Mouse (Mus musculus) ovary, postnatal 36 days (tissue): ENCODE data around the gene Kctd15.

ENCODE experiments used
- DNase-seq: peaks from one replicate; pipeline ENCODE4 v3.0.0; 2022; ENCODE audit warnings: low spot score, mixed read lengths

The Kctd15 gene

DNA sequence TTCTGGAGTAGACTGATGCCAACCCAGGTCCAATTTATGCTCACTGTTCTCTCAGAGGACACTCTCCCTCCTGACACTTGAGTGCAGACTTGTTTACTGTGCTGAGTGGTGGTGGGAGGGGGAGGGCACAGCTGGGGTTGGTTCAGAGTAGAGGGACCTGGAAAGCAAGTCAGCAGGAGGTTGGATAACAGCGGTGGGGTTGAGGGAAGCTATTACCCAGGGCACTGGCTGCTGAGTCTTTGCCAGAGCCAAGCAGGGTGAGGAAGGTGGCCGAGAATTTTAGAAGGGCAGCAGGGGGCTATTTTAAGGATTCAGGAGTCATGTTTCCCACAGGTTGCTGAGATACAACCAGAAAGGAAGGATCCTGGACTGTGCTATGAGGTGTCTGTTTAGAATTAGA, 36.1 kb downstream of the Kctd15 start:
- DNase-seq: no peak

DNA sequence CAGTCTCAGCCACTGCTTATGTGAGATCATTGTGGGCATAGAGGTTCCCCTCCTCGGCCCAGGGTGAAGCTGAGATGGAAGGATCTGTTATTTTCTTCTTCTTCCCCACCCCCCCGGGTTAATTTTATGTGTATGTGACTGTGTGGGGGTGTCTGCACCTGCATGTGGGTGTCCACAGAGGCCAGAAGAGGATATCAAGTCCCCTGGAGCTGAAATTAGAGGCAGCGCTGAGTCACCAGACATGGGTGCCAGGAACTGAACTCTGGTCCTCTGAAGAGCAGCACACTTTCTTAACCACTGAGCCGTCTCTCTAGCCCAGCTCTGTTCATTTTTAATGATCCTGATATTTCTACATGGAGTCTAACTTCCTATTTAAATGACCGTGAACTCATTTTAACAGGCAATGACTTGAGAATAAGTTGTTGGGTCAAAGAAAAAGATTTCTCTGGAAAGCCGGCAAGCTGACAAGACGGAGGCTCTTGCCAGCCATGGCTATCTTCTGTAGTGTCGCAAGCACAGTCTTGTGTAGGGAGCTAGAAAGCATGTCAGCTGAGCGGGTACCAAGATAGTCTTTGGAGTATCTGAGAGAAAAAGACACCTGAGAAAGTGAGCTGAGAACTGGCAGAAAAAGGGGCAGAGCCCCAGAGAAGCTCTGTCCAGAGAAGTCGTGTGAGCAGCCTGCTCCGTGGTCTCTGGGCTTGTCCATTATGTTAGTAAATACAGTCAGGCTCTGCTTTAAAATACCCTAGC, 38.2 kb downstream of the Kctd15 start:
- no peak for DNase-seq

DNA sequence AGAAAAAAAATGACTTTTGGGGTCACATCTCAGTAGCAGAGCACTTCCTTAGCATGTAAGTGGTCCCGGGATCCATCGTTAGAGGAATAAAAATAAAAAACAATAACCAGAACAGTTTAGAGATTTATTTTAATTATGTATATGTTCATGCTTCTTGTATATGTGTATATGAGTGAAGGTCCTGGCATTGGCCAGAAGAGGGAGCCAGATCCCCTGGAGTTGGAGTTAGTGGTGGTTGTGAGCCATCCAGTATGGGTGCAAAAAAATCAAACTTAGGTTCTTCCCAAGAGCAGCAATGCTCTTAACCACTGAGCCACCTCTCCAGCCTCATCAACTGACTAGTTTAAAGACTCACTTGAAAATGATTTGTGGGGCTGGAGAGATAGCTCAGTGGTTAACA, 40.3 kb downstream of the Kctd15 start:
- DNase-seq: no peak

DNA sequence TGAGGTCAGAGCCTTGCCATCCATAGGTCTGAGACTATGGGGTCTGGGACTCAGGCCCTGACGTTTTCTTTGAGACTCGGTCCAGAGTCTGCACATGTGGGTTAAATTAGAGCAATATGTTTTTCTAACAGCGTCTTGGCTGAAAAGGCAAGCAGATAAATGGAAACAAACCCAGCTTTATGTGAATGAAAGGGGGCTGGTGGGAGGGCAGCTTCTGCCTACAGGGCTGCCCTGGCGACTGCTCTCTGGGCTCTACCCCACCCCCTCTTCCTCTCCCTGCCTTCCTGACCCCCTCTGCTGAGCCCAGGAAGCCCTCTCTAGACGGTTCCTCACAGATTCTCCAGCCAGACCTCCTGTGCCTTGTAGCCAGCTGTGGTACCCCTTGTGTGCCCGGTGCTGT, 46.1 kb downstream of the Kctd15 start:
- DNase-seq: no peak

DNA sequence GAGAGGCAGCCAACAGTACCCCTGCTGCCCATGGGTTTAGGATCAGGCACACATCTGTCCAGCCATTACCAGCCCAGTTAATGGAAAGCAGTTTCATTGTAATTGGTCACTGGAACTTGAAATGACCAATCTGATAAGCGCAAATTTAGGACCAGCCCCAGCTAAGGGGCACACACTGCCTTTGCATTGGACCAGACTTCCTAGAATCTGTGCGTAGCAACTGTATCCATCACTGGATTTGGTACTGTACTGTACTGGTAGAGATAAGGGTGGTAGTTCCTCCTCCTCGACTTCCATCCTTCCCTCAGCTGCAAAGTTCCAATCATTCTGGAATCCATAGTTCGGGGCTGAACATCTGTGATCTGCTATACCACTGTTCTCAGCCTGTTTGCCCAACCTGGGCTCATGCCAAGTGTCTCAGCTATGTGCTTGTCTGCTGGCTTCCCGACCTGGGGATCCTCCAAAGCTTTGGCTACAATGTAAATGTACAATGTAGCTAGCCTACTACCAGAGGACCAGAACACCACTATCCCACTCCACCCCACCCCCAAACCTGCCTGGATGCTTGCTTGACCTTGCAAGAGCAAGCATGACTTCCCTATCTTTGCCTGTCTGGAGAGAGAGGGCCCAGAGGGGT, 49.1 kb downstream of the Kctd15 start:
- no peak for DNase-seq

DNA sequence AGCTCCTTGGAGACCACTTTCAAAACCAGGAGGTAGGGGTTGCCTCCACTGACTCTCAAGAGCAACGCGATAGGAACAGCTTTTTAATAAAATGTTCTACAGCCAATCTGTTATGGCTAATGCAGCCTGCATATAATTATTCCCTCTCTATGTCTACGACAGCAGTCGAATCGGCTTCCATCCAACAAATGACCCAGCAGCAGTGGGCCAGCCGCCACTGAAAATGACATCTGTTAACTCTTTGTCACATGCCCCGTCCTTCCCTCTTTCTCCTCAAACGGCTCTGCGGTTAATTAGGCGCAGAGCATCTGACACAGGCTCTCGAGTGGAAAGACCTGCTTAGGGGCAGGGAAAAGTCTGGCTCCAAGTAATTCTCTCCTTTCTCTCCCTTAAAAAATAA, 49.8 kb downstream of the Kctd15 start:
- DNase-seq: no peak

DNA sequence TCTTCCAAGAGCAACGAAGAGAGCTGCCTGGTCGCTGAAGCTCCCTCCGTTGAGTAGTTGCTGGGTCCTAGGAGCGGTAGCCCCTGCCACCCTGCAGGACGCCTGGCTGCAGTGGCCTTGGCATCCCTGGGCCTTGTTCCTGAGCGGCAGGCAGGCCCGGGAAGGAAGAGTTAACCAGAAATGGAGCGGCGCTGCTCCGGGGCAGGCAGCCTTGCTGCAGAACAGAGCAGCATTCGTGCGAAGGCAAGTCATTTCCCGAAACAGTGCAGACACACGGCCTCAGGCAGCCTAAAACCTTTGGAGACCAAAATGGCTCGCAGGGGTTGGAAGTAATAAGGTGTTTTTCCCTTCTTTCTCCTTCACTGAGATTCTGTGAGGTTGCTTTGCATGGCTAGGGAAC, 50.5 kb downstream of the Kctd15 start:
- no peak for DNase-seq

DNA sequence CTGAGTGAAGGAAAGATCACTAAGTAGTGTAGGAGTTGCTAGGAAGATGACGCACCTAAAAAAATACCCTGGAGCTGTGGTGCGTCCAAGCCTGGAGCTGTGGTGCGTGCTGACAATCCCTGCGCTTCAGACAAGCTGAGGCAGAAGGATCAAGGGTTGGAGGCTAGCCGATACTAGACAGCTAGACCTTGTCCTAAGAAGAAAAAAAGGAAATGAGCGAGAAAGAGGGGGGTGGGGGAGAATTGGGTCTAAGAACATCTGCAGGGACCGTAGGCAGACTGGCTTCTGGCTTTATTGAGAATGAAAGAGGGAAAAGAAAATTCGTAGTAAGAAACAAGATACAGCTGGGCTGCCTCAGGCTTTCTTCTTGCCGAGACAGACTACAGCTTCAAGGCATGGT, 58.0 kb downstream of the Kctd15 start:
- no peak for DNase-seq

DNA sequence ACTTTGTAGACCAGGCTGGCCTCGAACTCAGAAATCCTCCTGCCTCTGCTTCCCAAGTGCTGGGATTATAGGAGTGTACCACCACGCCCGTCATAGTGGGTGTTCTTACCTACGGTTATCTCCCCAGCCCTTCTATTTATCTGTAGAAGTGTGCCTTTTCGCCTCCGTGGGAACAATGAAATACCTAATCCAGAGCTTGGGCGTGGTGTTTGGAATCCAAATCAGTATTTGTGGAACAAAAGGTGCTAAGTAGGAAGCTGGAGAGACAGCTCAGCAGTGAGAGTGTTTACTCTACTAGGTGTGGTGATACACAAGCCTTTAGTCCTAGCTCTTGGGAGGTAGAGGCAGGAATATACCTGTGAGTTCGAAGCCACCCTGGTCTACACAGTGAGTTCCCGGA, 58.5 kb downstream of the Kctd15 start:
- DNase-seq: no peak

DNA sequence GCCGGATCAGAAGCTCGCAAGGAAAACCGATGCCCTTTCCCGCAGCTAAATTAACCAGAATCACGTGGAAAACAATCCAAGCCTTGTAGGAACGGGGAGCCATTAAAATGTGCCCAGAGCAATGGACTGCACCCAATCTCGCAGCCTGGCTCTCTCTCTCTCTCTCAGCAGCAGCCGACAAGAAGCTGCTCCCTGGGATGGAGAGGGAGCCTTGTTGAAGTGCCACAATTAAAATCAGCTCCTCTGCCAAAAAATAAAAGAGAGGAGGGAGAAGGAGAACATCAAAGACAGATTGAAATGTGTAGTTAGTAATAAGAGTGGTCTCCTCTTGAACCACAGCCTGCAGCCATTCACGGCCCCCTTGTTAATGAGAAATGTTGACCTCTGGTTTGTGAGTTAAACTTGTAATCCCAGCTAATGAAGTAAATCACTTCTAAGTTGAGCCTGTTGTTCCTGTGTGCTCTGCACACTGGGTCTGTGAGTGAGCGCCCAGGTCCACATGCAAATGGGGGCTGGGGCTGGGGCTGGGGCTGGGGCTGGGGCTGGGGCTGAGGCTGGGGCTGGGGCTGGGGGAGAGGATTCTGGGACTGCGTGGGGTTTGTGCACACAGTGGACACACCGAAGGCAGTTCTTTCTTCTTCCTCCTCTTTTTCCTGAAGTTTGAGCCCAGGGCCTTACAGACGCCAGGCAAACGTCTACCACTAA, 59.8 kb downstream of the Kctd15 start:
- no peak for DNase-seq

DNA sequence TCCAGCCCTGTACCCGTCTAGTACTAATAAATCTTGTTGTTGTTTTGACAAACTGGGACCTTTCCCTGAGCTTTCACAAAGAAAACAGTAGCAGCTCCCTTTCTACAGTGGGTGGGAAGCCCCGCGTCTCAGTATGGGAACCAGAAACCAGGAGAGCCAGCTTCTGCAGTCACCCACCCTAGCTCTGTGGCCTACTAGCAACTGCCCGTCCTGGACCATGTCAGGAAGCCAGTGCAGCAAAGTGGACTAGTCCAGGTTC, 61.3 kb downstream of the Kctd15 start:
- DNase-seq: no peak

DNA sequence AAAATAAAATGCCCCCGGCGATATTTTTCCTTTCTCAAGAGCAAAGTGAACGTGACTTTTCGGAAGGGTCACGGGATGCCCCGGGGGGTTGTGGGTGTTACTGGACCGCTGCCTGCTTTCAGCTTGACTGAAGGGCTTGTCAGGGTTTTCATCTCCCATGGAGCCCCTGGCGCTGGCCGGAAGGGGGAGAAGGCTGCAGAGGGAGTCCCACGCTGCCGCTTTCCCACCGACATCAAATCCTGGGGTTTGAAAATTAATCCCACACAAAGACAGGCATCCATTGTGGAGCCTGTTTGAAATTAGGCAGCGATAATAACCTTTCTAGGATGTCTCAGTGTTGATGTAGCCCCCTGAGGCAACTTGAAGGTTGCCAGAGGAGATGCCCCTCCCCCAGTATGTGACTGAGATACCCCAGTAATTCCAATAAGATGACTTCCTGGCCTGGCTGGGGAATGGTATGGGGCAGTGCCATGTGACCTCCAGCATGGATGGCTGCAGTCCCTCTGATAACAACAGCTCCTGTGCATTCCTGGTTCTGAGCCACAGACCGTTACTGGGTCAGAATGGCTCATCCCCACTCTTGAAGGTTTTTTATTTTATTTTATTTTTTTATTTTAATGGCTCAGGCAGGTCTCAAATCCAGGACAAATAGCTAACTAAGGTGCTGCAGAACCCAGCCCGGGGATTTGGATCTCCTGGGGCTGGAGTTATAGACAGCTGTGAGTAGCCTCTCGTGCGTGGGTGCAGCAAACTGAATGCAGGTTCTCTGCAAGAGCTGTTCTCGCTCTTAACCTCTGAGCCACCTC, 61.8 kb downstream of the Kctd15 start:
- DNase-seq: peak; percentile 46

DNA sequence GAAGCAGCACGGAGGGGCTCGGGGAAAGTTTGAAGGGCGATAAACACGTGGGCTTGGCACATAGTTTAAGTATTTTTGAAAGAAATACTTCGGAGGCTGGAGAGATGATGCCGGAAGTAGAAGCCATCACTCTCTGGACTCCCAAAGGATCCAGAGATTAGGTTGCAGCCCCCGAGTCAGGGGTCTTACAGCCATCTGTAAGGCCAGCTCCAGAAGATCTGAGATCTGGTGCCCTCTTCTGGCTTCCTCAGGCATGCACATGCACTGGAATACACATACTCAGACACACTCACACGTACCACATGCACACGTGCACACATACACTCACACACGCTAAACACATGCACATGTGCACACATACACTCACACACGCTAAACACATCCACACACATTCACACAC, 65.8 kb downstream of the Kctd15 start:
- no peak for DNase-seq
